Mouse (Mus musculus) olfactory bulb, adult 2 months (tissue): Measurements from ENCODE around the gene Hjurp.

ENCODE experiments used
- CTCF ChIP-seq: fragments of 200-500 bp; IDR thresholded peaks from 2 replicates; pipeline ENCODE4 v1.5.1; 2012; ENCODE audit warnings: low read depth, mild to moderate bottlenecking, low read length, moderate library complexity; ENCODE audit not compliant: insufficient read depth
- POLR2A ChIP-seq: fragments of 200-500 bp; IDR thresholded peaks from 2 replicates; pipeline ENCODE4 v1.6.1; 2012; ENCODE audit warnings: mild to moderate bottlenecking, low read depth, low read length, moderate library complexity; ENCODE audit not compliant: insufficient read depth

- TF ChIP-seq CTCF = no peak
- no peak for TF ChIP-seq POLR2A
Measured at GRCm38 (mm10) chr1:88318531-88319060, 41.2 kb upstream of the Hjurp start.
